Mouse (Mus musculus): Measurements from ENCODE around the gene Rere. TPM values are rescaled to one million over a fixed set of nuclear protein-coding genes. Genes with fewer than 3 reads are reported as not detected.
A peak's percentile ranks its signal among the peaks of the same experiment; 100 is the strongest.

Gene Rere
- polyA plus RNA-seq, 1 experiment: 82.1 TPM

DNA sequence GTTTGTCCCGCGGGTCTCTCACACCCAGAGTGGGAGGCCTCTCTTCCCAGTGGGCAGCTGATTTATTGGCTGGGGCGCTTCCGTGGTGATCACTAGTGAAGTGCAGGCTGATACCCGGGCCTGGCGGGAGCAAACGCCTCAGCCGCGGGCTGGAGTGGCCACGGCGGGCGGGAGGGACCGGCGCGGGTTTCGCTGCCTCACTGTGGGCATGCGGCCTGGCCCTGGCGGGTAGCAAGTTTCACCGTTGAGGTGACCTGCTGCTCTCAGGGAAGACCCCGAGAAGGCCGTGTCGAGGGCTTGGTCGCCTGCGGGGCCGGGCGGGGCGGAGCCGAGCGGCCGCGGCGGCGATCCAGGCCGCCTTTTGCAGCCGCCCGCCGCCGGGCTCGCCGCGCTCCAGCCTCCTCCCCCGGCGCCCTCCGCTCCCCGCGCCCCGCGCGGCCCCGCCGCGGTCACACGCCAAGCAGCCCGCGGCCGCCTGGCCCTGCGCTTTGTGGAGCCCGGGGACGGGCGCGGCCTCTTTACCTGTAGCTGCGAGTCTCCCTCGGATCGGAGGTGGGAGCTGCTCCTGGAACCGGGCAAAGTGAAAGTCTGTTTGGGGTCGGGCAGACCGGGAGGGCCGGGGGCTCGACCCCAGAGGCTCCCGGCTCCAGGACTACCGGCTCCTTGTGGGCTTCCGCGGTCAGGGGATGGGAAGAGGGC, 287.8 kb downstream of the Rere start:
- TF ChIP-seq CTCF (IDR thresholded peaks at IDR 0.05; ENCODE audit: borderline replicate concordance, extremely low read depth, insufficient read depth, insufficient read length): no peak
- 0 out of 2 replicates have a peak, but pooled peaks have one; percentile 36 for TF ChIP-seq POLR2A (IDR thresholded peaks at IDR 0.05; ENCODE audit: borderline replicate concordance, extremely low read depth, insufficient read depth, insufficient read length, poor library complexity, severe bottlenecking)
- peak; percentile 75 for DNase-seq (ENCODE audit: low read depth)

DNA sequence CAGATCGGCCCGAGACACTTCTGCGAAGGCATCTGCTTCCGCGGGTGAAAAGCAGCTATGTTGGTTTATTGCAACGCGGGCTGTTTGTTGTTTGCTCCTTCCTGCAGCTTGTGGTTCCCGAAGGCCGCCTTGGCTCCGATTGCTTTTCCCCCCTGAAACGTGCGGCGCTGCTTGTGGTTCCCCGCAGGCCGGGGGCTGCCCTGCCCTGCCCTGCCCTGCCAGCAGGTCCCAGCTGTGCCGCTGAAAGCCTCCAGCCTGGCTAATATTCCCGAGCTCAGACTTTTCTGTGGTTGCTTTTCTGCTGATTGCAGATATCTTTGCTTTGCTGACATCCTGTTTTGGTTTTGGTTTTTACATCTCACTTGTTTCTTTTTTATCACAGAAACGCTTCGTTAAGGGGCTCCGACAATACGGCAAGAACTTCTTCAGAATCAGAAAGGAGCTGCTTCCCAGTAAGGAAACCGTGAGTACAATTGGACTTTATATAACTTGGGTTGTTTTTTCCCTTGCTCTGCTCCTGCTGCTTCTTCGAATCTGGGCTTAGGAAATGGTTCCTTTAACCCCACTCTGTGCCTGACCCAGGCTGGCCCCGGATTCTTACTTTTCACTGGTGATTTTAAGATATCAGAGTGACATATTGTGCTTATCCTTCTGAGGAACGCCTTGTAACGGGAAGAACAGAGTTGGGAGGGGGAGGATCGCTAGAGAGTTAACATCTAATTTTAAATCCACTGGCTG, 288.6 kb downstream of the Rere start:
- TF ChIP-seq CTCF (IDR thresholded peaks at IDR 0.05; ENCODE audit: borderline replicate concordance, extremely low read depth, insufficient read depth, insufficient read length) (0 out of 2 replicates have a peak, but pooled peaks have one; percentile 5), POLR2A (IDR thresholded peaks at IDR 0.05; ENCODE audit: borderline replicate concordance, extremely low read depth, insufficient read depth, insufficient read length, poor library complexity, severe bottlenecking) (no peak)
- DNase-seq (ENCODE audit: low read depth): peak; percentile 77

DNA sequence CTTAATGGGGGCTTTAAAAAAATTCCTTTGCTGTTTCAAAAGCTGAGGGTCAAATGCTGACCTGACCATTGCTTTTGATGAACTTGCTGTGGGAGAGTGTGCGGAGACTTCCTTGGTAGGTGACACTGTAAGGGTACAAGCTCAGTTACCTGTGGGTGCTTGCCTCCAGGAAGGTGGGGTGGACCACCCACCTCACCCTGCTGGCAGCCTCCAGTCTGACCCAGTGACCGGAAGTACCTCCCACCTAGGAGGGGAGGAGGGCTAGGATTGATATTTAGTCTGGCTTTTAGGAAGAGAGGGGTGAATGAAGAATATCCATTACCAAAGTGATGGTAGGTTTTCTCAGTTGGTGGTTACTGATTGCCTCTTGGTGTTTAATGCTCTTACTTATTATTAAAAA, 289.3 kb downstream of the Rere start:
- no peak for DNase-seq (ENCODE audit: low read depth)
- no peak for TF ChIP-seq POLR2A (IDR thresholded peaks at IDR 0.05; ENCODE audit: borderline replicate concordance, extremely low read depth, insufficient read depth, insufficient read length, poor library complexity, severe bottlenecking)
- TF ChIP-seq CTCF (IDR thresholded peaks at IDR 0.05; ENCODE audit: borderline replicate concordance, extremely low read depth, insufficient read depth, insufficient read length): no peak

- no peak for DNase-seq (ENCODE audit: low read depth)
- TF ChIP-seq POLR2A (IDR thresholded peaks at IDR 0.05; ENCODE audit: borderline replicate concordance, extremely low read depth, insufficient read depth, insufficient read length, poor library complexity, severe bottlenecking) (no peak), CTCF (IDR thresholded peaks at IDR 0.05; ENCODE audit: borderline replicate concordance, extremely low read depth, insufficient read depth, insufficient read length) (no peak)
These were observed 290.8 kb downstream of the Rere start for GRCm38 (mm10) chr4:150572104-150572691.

DNA sequence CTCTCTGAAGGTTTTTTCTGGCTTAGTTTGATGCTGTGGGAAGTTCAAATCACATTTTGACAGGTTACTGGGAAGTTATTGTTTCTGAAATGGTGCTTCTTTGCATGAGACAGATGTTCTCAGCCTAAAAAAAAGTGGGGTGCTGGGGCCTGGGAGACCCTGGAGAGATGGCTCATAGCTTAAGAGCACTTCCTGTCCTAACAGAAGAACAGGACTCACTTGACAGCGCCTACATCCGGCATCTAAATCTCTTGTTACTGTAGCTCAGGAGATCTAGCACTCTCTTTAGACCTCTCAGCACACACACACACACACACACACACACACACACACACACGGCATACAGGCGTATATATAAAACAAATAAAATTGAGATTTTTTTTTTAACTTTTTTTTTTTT, 291.5 kb downstream of the Rere start:
- TF ChIP-seq CTCF (IDR thresholded peaks at IDR 0.05; ENCODE audit: borderline replicate concordance, extremely low read depth, insufficient read depth, insufficient read length) (no peak), POLR2A (IDR thresholded peaks at IDR 0.05; ENCODE audit: borderline replicate concordance, extremely low read depth, insufficient read depth, insufficient read length, poor library complexity, severe bottlenecking) (no peak)
- DNase-seq (ENCODE audit: low read depth): no peak

DNA sequence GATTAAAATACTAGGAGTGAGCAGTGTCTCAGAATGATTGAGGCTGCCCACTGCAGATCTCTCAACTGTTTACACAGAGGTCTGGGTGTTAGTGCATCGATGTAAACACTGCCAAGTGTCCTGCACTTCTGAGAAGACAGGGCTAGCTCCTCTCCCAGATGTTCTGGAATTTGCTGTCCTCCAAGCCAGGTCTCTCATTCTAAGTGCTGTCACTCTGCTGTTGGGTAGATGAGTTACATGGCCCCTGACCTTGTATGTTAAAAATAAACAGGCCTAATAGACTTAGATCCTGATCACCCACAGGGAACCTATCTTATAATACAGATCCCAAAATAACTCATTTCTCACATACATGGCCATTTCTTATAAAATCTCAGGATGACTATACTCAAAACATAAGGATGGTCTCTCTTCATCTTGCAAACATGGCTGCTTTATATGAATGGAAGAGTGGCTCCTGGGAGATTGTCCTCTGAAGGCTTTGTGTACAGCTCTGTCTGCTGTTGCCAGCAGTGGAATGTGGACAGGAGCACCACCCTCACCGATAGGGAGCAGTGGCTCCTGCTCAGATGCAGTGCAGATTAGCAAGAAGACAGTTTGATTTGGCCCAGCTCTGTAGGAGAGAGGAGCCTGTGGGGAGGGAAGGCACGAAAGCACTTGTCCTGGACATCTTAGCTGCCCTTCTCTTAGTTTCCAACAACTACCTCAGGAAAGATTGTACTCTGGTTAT, 294.1 kb downstream of the Rere start:
- no peak for DNase-seq (ENCODE audit: low read depth)

GRCm38 (mm10) chr4:150576339-150576738, 294.9 kb downstream of the Rere start:
- TF ChIP-seq POLR2A (IDR thresholded peaks at IDR 0.05; ENCODE audit: borderline replicate concordance, extremely low read depth, insufficient read depth, insufficient read length, poor library complexity, severe bottlenecking) (no peak), CTCF (IDR thresholded peaks at IDR 0.05; ENCODE audit: borderline replicate concordance, extremely low read depth, insufficient read depth, insufficient read length) (no peak)
- DNase-seq (ENCODE audit: low read depth): no peak

More for the DNA sequence above, 294.1 kb downstream of the Rere start:
- TF ChIP-seq CTCF (IDR thresholded peaks at IDR 0.05; ENCODE audit: borderline replicate concordance, extremely low read depth, insufficient read depth, insufficient read length): no peak
- TF ChIP-seq POLR2A (IDR thresholded peaks at IDR 0.05; ENCODE audit: borderline replicate concordance, extremely low read depth, insufficient read depth, insufficient read length, poor library complexity, severe bottlenecking): no peak

GRCm38 (mm10) chr4:150578021-150578420, 296.6 kb downstream of the Rere start:
- TF ChIP-seq POLR2A (IDR thresholded peaks at IDR 0.05; ENCODE audit: borderline replicate concordance, extremely low read depth, insufficient read depth, insufficient read length, poor library complexity, severe bottlenecking): no peak
- no peak for TF ChIP-seq CTCF (IDR thresholded peaks at IDR 0.05; ENCODE audit: borderline replicate concordance, extremely low read depth, insufficient read depth, insufficient read length)
- DNase-seq (ENCODE audit: low read depth): no peak

GRCm38 (mm10) chr4:150581931-150582723, 300.7 kb downstream of the Rere start:
- no peak for DNase-seq (ENCODE audit: low read depth)
- no peak for TF ChIP-seq CTCF (IDR thresholded peaks at IDR 0.05; ENCODE audit: borderline replicate concordance, extremely low read depth, insufficient read depth, insufficient read length)

GRCm38 (mm10) chr4:150582966-150583776, 301.7 kb downstream of the Rere start:
- DNase-seq (ENCODE audit: low read depth): peak; percentile 79
- TF ChIP-seq CTCF (IDR thresholded peaks at IDR 0.05; ENCODE audit: borderline replicate concordance, extremely low read depth, insufficient read depth, insufficient read length): no peak
- no peak for TF ChIP-seq POLR2A (IDR thresholded peaks at IDR 0.05; ENCODE audit: borderline replicate concordance, extremely low read depth, insufficient read depth, insufficient read length, poor library complexity, severe bottlenecking)
